7 mouse cellular contexts compared by ENCODE assay signal in the genomic region with DNA sequence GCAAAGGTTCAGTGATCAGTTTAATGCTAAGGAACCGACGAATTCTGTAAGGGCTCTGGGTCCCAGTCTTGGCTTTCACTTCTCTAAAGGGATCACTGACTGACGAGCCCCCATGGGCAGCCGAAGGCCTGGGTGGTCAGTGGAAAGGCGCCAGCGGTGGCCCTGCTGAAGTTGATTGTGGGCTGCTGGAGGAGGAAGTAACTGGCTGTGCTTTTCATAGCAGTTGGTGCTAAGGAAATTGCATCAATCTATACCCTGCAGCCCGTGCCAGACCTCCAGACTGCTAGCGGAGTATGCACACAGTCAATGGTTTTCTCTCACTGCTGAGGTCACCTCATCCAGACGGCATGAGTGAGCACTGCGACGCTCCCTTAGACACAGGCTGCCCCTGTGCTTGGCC. TPM values are rescaled to one million over a fixed set of nuclear protein-coding genes. Genes with fewer than 3 reads are reported as not detected.
DNase-seq lines count a peak whose midpoint lies in the region; ATAC-seq lines count a peak whose summit lies in the region.

No protein-coding gene starts in this region.

- 56% methylated on average over 11 of the region's 11 CpGs for WGBS in forebrain, embryonic 13.5 days

- H3K9me3 ChIP-seq in forebrain, embryonic 13.5 days (replicated peaks): no peaks in the 10 kb centered on the region

- H3K9ac ChIP-seq in forebrain, embryonic 13.5 days: 0 out of 2 replicates have a peak overlapping the region, but pooled peaks have one; percentile 76

- peak; percentile 69 to 73 for DNase-seq in right cerebral cortex, postnatal 10 days (ENCODE audit: low spot score in 2 of 2)
- DNase-seq in right cerebral cortex, postnatal 36 days (ENCODE audit: low spot score in 2 of 2): no peak
- peak; percentile 29 for DNase-seq in induced T-regulatory cell, adult 2 months (ENCODE audit: low read depth)
- peak; percentile 45 for DNase-seq in lung, postnatal 10 days
- DNase-seq in skeletal muscle tissue, adult 2 months (ENCODE audit: low read depth, low spot score): peak; percentile 56

- H3K27me3 ChIP-seq in forebrain, embryonic 13.5 days: peaks cover 32% of the 10 kb centered on the region

- no peak overlapping the region for H3K27ac ChIP-seq in forebrain, embryonic 13.5 days

- no peaks in the 10 kb centered on the region; the same call in 1 of the 2 replicates for H3K36me3 ChIP-seq in forebrain, embryonic 13.5 days (ENCODE audit: poor library complexity, severe bottlenecking)

- peak overlapping the region; percentile 98 for H3K4me2 ChIP-seq in forebrain, embryonic 13.5 days

- H3K4me3 ChIP-seq in forebrain, embryonic 13.5 days: peak overlapping the region; percentile 67; the same call in 1 of the 2 replicates

- H3K4me1 ChIP-seq in forebrain, embryonic 13.5 days: peaks cover 20% of the 10 kb centered on the region

- no peak for ATAC-seq in forebrain, embryonic 13.5 days
- ATAC-seq in erythroid progenitor cell, adult 5-6 weeks (replicated peaks; ENCODE audit: low FRiP score, poor library complexity, severe bottlenecking): no peak

RNA-seq across cellular contexts. Expression of a gene that starts 1.3 kb away (rescaled TPM):
- 7.2 and 8.8 TPM in 2 replicates for polyA plus RNA-seq in forebrain, embryonic 13.5 days (2015; fragmentation: Nextera tagmentation; extraction: Ambion mirVana)
- 36.8 and 51.1 TPM in 2 replicates for total RNA-seq in erythroid progenitor cell, adult 5-6 weeks (2015; ENCODE audit: low replicate concordance)
- 6.8 and 22.5 TPM in 2 replicates for total RNA-seq in erythroid progenitor cell, adult 5-6 weeks (2017; ENCODE audit: low replicate concordance)

RNA-seq across cellular contexts. Expression of a gene that starts 4.5 kb away (rescaled TPM):
- not detected in 2 replicates for polyA plus RNA-seq in forebrain, embryonic 13.5 days (2015; fragmentation: Nextera tagmentation; extraction: Ambion mirVana)
- not detected in 2 replicates for total RNA-seq in erythroid progenitor cell, adult 5-6 weeks (2015; ENCODE audit: low replicate concordance)
- total RNA-seq in erythroid progenitor cell, adult 5-6 weeks (2017; ENCODE audit: low replicate concordance): not detected in 2 replicates

RNA-seq across cellular contexts. Expression of a gene that starts 30.8 kb away (rescaled TPM):
- polyA plus RNA-seq in forebrain, embryonic 13.5 days (2015; fragmentation: Nextera tagmentation; extraction: Ambion mirVana): 86.0 and 86.9 TPM in 2 replicates
- 20.2 and 56.2 TPM in 2 replicates for total RNA-seq in erythroid progenitor cell, adult 5-6 weeks (2015; ENCODE audit: low replicate concordance)
- 34.7 and 59.2 TPM in 2 replicates for total RNA-seq in erythroid progenitor cell, adult 5-6 weeks (2017; ENCODE audit: low replicate concordance)

Comparison
In these comparisons a context has a peak if more than half of its experiments do, and no peak if none do; other contexts are left out.
1. DNase-seq: peak in right cerebral cortex, postnatal 10 days (2 of 2), induced T-regulatory cell, adult 2 months (single experiment), lung, postnatal 10 days (single experiment) and skeletal muscle tissue, adult 2 months (single experiment); none in right cerebral cortex, postnatal 36 days (0 of 2).